Mouse (Mus musculus): ENCODE measurements around the gene Actl7a. TPM values are rescaled to one million over a fixed set of nuclear protein-coding genes. Genes with fewer than 3 reads are reported as not detected.
A peak's percentile ranks its signal among the peaks of the same experiment; 100 is the strongest.

Gene Actl7a
- not detected in 2 replicates for polyA plus RNA-seq (2016; fragmentation: Nextera tagmentation; extraction: Ambion mirVana)

- 98% methylated on average over 21 of the region's 21 CpGs for WGBS
- Histone ChIP-seq H3K36me3 (peaks cover 53% of the 10 kb centered on the region), H3K9me3 (replicated peaks) (no peaks in the 10 kb centered on the region), H3K27me3 (ENCODE audit: low read depth, poor library complexity, severe bottlenecking) (no peaks in the 10 kb centered on the region), H3K27ac (no peak within 1 kb of the TSS), H3K4me3 (no peak within 1 kb of the TSS), H3K4me1 (no peaks in the 10 kb centered on the region)
- DNase-seq (ENCODE audit: low spot score), result no peak
These were observed at the start of gene Actl7a for GRCm38 (mm10) chr4:56743363-56744195. TSS of gene Actl7a (plus strand) at chr4:56743413.

DNA sequence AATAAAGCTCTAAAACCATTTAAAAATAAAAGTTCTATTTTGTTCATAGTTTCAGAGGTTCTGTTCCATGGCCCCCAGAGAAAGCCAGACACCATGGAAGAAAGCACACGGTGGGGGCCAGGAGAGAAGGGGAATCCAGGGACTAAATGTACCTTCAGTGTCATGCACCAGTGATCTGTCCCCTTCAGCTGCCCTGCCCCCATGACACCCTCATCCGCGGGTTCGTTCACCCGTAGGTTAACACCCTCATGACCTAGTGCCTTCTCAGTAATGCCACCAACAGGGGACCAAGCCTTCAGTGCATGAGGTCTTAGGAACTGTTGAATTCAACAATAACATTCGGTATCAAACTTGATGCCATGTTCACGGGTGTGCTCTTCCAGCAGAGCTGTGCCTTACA is 46.8 kb upstream of the Actl7a start:
- H3K27ac ChIP-seq, result no peak overlapping the region
- no peak overlapping the region for H3K4me3 ChIP-seq
- 82% methylated on average over 7 of the region's 7 CpGs for WGBS
- no peaks in the 10 kb centered on the region for H3K36me3 ChIP-seq
- no peaks in the 10 kb centered on the region for H3K27me3 ChIP-seq (ENCODE audit: low read depth, poor library complexity, severe bottlenecking)
- H3K4me1 ChIP-seq, result no peaks in the 10 kb centered on the region
- DNase-seq (ENCODE audit: low spot score), result no peak
- H3K9me3 ChIP-seq (replicated peaks), result no peaks in the 10 kb centered on the region

- WGBS, result 66% methylated on average over 5 of the region's 5 CpGs
These were observed 44.5 kb upstream of the Actl7a start for GRCm38 (mm10) chr4:56698671-56699070.

DNA sequence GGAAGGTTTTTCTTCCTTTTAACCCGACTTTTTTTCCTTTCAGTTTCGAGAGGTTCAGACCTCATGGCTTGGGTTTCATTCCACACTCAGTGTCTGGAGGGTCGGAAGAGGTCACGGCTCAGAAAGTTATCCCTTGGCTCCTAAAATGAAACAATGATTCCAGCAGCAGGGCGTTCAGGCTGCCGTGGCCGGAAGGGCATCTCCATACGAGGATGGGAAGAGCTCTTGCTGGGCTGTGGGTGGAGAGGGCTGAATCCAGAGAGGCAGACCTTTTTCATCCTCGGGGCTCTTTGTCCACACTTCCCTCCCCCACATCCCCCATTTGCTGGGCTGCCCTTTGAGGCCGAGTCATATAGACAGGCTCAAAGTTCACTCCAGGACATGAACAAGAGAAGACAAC is 41.0 kb upstream of the Actl7a start:
- DNase-seq (ENCODE audit: low spot score), result no peak
- no peaks in the 10 kb centered on the region for H3K27me3 ChIP-seq (ENCODE audit: low read depth, poor library complexity, severe bottlenecking)
- H3K36me3 ChIP-seq, result no peaks in the 10 kb centered on the region
- no peaks in the 10 kb centered on the region for H3K9me3 ChIP-seq (replicated peaks)
- no peak overlapping the region for H3K27ac ChIP-seq
- peaks cover 6% of the 10 kb centered on the region; the same call in 1 of the 2 replicates for H3K4me1 ChIP-seq
- WGBS, result 30% methylated on average over 10 of the region's 10 CpGs
- H3K4me3 ChIP-seq, result no peak overlapping the region

More at GRCm38 (mm10) chr4:56698671-56699070, 44.5 kb upstream of the Actl7a start:
- no peak overlapping the region for H3K4me3 ChIP-seq
- peaks cover 6% of the 10 kb centered on the region; the same call in 1 of the 2 replicates for H3K4me1 ChIP-seq
- DNase-seq (ENCODE audit: low spot score), result no peak
- H3K9me3 ChIP-seq (replicated peaks), result no peaks in the 10 kb centered on the region
- H3K27ac ChIP-seq, result no peak overlapping the region
- H3K36me3 ChIP-seq, result no peaks in the 10 kb centered on the region
- no peaks in the 10 kb centered on the region for H3K27me3 ChIP-seq (ENCODE audit: low read depth, poor library complexity, severe bottlenecking)

- Histone ChIP-seq H3K27me3 (ENCODE audit: low read depth, poor library complexity, severe bottlenecking) (no peaks in the 10 kb centered on the region), H3K27ac (no peak overlapping the region), H3K4me1 (peaks cover 3% of the 10 kb centered on the region; the same call in 1 of the 2 replicates), H3K9me3 (replicated peaks) (no peaks in the 10 kb centered on the region), H3K4me3 (no peak overlapping the region), H3K36me3 (no peaks in the 10 kb centered on the region)
- WGBS, result 93% methylated on average over 3 of the region's 3 CpGs
- DNase-seq (ENCODE audit: low spot score), result no peak
These were observed 30.1 kb upstream of the Actl7a start for GRCm38 (mm10) chr4:56713155-56713554.

DNA sequence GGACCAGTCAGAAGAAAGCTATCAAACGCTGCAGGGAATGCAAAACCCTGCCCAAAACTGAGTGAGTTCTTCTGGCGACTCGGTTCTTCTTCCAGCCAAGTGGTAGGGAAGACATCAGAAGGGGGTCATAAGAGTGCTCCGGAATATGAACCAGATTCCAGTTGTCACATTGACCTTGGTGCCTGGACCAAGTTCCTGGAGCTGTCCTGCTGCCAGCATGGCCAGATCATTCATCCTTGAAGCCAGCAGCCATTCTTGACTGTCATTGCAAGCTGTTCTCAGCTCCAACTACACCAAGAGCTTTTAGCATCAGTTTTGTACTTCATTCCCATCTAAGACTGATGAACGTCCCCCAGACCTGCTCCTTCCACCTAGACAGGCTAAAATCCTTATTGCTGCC is 26.4 kb upstream of the Actl7a start:
- Histone ChIP-seq H3K4me3 (no peak overlapping the region), H3K4me1 (no peaks in the 10 kb centered on the region), H3K27me3 (ENCODE audit: low read depth, poor library complexity, severe bottlenecking) (no peaks in the 10 kb centered on the region), H3K27ac (no peak overlapping the region), H3K36me3 (no peaks in the 10 kb centered on the region), H3K9me3 (replicated peaks) (no peaks in the 10 kb centered on the region)
- WGBS, result 67% methylated on average over 5 of the region's 5 CpGs
- no peak for DNase-seq (ENCODE audit: low spot score)

- Histone ChIP-seq H3K27me3 (ENCODE audit: low read depth, poor library complexity, severe bottlenecking) (no peaks in the 10 kb centered on the region), H3K27ac (no peak overlapping the region), H3K9me3 (replicated peaks) (no peaks in the 10 kb centered on the region), H3K36me3 (no peaks in the 10 kb centered on the region), H3K4me3 (no peak overlapping the region), H3K4me1 (no peaks in the 10 kb centered on the region)
- 80% methylated on average over 3 of the region's 3 CpGs for WGBS
- DNase-seq (ENCODE audit: low spot score), result no peak
These were observed 25.3 kb upstream of the Actl7a start for GRCm38 (mm10) chr4:56717932-56718331.

DNA sequence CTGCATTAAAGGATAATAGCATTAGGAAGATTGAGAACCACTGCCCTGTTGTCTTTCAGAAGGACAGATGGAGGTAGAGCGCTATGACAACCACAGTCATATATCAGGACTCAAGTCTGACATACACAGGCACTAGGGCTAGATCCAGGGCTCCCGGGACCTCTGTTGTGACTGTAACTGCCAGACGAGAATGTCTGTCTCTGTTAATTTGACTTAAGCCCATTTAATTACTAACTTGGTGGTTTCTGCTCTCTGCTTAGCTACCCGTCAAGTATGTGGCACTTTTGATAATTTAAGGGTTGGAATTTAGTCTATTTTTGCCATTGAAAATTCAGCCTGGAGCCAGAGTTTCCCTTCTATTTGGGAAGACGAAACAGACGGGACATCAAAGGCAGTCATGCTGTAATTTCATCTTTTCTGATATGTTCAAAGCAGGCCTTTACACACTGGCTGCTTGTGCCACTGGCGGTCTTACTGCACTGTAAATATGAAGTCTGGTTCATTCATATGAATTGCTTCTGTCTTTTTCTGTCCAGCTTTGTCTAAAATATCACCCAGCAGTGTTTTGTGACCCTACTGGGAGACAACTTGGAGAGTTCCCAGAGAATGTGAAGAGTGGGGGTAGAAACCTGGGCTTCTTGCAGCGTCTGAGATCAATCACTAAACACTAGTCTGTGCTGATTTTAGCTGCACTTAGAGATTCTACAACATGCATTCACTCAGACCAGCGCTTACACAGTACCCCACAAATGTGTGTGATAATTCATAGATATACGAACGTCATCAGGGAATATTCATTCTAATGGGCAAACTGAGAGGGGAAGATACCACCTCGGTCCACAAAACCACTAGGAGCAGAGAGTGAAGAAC is 24.4 kb upstream of the Actl7a start:
- no peak overlapping the region for H3K4me3 ChIP-seq
- H3K27ac ChIP-seq, result no peak overlapping the region
- no peaks in the 10 kb centered on the region for H3K27me3 ChIP-seq (ENCODE audit: low read depth, poor library complexity, severe bottlenecking)
- DNase-seq (ENCODE audit: low spot score), result no peak
- H3K4me1 ChIP-seq, result no peaks in the 10 kb centered on the region
- H3K36me3 ChIP-seq, result no peaks in the 10 kb centered on the region
- H3K9me3 ChIP-seq (replicated peaks), result no peaks in the 10 kb centered on the region
- 71% methylated on average over 12 of the region's 12 CpGs for WGBS

DNA sequence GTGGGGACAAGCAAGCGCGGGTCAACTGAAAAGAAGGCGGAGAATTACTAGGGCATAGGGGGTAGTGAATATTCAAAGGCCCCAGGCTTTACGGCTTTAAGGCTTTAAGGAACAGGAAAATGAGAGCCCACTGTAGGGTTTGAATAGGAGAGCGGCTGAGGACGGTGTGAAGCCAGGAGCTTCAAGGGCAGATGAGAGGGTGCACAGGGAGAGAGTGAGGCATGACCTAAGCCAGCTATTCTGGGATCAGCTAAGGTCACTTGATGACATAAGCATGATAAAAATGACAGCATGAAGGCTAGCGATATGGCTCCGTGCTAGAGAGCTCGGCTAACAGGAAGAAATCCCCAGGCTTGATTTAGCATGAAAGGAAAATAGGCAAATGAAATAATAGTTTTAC is 23.8 kb upstream of the Actl7a start:
- no peaks in the 10 kb centered on the region for H3K27me3 ChIP-seq (ENCODE audit: low read depth, poor library complexity, severe bottlenecking)
- 70% methylated on average over 9 of the region's 9 CpGs for WGBS
- H3K4me1 ChIP-seq, result no peaks in the 10 kb centered on the region
- no peaks in the 10 kb centered on the region for H3K9me3 ChIP-seq (replicated peaks)
- H3K36me3 ChIP-seq, result no peaks in the 10 kb centered on the region
- no peak overlapping the region for H3K4me3 ChIP-seq
- H3K27ac ChIP-seq, result no peak overlapping the region
- no peak for DNase-seq (ENCODE audit: low spot score)

GRCm38 (mm10) chr4:56720403-56720802 is 22.8 kb upstream of the Actl7a start:
- Histone ChIP-seq H3K9me3 (replicated peaks) (no peaks in the 10 kb centered on the region), H3K27me3 (ENCODE audit: low read depth, poor library complexity, severe bottlenecking) (no peaks in the 10 kb centered on the region), H3K36me3 (no peaks in the 10 kb centered on the region), H3K4me3 (no peak overlapping the region), H3K27ac (no peak overlapping the region), H3K4me1 (no peaks in the 10 kb centered on the region)
- 90% methylated on average over 9 of the region's 9 CpGs for WGBS
- DNase-seq (ENCODE audit: low spot score), result no peak

DNA sequence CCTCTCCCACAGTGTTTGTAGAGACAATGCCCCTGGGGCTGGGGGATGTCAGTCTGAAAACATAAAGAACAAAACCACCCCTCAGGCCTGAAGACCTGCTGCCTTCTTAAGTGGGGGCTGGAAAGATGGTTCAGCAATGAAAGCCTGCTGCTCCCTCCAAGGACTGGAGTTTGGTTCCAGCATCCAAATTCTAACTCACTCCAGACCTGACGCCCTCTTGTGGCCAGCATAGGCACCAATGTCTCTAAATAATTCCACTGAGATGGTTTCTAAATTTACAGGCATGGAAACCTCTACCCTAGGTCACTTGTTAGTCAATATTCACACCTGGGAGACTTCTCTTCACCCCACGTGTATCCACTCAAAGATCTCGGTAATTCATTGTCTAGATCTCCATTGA is 21.7 kb upstream of the Actl7a start:
- no peaks in the 10 kb centered on the region for H3K27me3 ChIP-seq (ENCODE audit: low read depth, poor library complexity, severe bottlenecking)
- peak; percentile 49 for DNase-seq (ENCODE audit: low spot score)
- no peak overlapping the region for H3K27ac ChIP-seq
- 33% methylated on average over 3 of the region's 3 CpGs for WGBS
- H3K4me3 ChIP-seq, result no peak overlapping the region
- H3K4me1 ChIP-seq, result no peaks in the 10 kb centered on the region
- H3K36me3 ChIP-seq, result no peaks in the 10 kb centered on the region
- no peaks in the 10 kb centered on the region for H3K9me3 ChIP-seq (replicated peaks)

GRCm38 (mm10) chr4:56722346-56722745 is 20.9 kb upstream of the Actl7a start:
- Histone ChIP-seq H3K4me3 (no peak overlapping the region), H3K27ac (no peak overlapping the region), H3K4me1 (no peaks in the 10 kb centered on the region), H3K9me3 (replicated peaks) (no peaks in the 10 kb centered on the region), H3K27me3 (ENCODE audit: low read depth, poor library complexity, severe bottlenecking) (no peaks in the 10 kb centered on the region), H3K36me3 (no peaks in the 10 kb centered on the region)
- 73% methylated on average over 6 of the region's 6 CpGs for WGBS
- no peak for DNase-seq (ENCODE audit: low spot score)

- Histone ChIP-seq H3K27me3 (ENCODE audit: low read depth, poor library complexity, severe bottlenecking) (no peaks in the 10 kb centered on the region), H3K36me3 (no peaks in the 10 kb centered on the region), H3K27ac (no peak overlapping the region), H3K4me1 (no peaks in the 10 kb centered on the region), H3K9me3 (replicated peaks) (no peaks in the 10 kb centered on the region), H3K4me3 (no peak overlapping the region)
- 93% methylated on average over 6 of the region's 6 CpGs for WGBS
- no peak for DNase-seq (ENCODE audit: low spot score)
These were observed 20.0 kb upstream of the Actl7a start for GRCm38 (mm10) chr4:56723237-56723636.

Measured in limb, embryonic 10.5 days (tissue).